23 mouse cellular contexts compared by ENCODE assay signal in genomic region chr11:49264622-49265021, GRCm38 (mm10). TPM values are rescaled to one million over a fixed set of nuclear protein-coding genes. Genes with fewer than 3 reads are reported as not detected.
DNase-seq lines count a peak whose midpoint lies in the region; ATAC-seq and TF ChIP-seq lines count a peak whose summit lies in the region.
"Had no signal": no experiment of that assay in that cellular context is flagged by ENCODE, and none has a peak within 500 bp of the region (broad histone marks: within the 10 kb centered on the region; RNA-seq: fewer than 3 reads in every experiment).

No protein-coding gene starts in this region.

- H3K36me3 ChIP-seq in testis, adult 2 months (ENCODE audit: control insufficient read depth, insufficient read depth, low read length): no peaks in the 10 kb centered on the region
- H3K36me3 ChIP-seq in heart, adult 2 months (ENCODE audit: control insufficient read depth, insufficient read depth, low read length): peaks cover 14% of the 10 kb centered on the region

- intact Hi-C loops in heart, adult 2 months (cut with DNase I): loop anchor here (5.0 kb wide), 1 partner anchor 392 kb away; the partner anchor contains the start of gene Irgm1
- intact Hi-C loops in left cerebral cortex, postnatal 25 days (cut with DNase I): no loop called here

- peak overlapping the region; percentile 34; the same call in 1 of the 2 replicates for H3K27ac ChIP-seq in testis, adult 2 months (ENCODE audit: control insufficient read depth, insufficient read depth, low read depth, low read length)
- H3K27ac ChIP-seq in heart, adult 2 months: no peak overlapping the region
- H3K27ac ChIP-seq: kidney, embryonic 15.5 days; limb, embryonic 13.5 days; liver, embryonic 14.5 days; neural tube, embryonic 12.5 days had no signal

- H3K9ac ChIP-seq in heart, adult 2 months (ENCODE audit: low read depth, low read length): no peak overlapping the region
- H3K9ac ChIP-seq: kidney, embryonic 15.5 days; limb, embryonic 13.5 days; liver, embryonic 14.5 days; neural tube, embryonic 12.5 days had no signal

- H3K27me3 ChIP-seq in testis, adult 2 months (ENCODE audit: control insufficient read depth, insufficient read depth, low read length): no peaks in the 10 kb centered on the region
- H3K27me3 ChIP-seq in heart, adult 2 months (ENCODE audit: control insufficient read depth, insufficient read depth, low read length): no peaks in the 10 kb centered on the region
- H3K27me3 ChIP-seq: kidney, embryonic 15.5 days; limb, embryonic 13.5 days; neural tube, embryonic 12.5 days had no signal

- no peak for TF ChIP-seq CTCF in testis, adult 2 months (IDR thresholded peaks at IDR 0.05; ENCODE audit: control insufficient read depth, insufficient read depth, insufficient replicate concordance, low read depth, low read length)
- no peak for TF ChIP-seq CTCF in heart, adult 2 months (IDR thresholded peaks at IDR 0.05)

- peak overlapping the region; percentile 64 for H3K4me3 ChIP-seq in testis, adult 2 months (ENCODE audit: control insufficient read depth, low read depth, low read length)
- no peak overlapping the region for H3K4me3 ChIP-seq in heart, adult 2 months
- H3K4me3 ChIP-seq: kidney, embryonic 15.5 days; limb, embryonic 13.5 days; neural tube, embryonic 12.5 days had no signal

- peak; percentile 18; the same call in 1 of the 2 replicates for ATAC-seq in frontal cortex, adult (ENCODE audit: low TSS enrichment)

- H3K79me2 ChIP-seq in heart, adult 2 months (replicated peaks; ENCODE audit: control insufficient read depth, insufficient read depth, low read length): peaks cover 4% of the 10 kb centered on the region

- no peak for TF ChIP-seq POLR2A in testis, adult 2 months (IDR thresholded peaks at IDR 0.05; ENCODE audit: control insufficient read depth, low read depth, low read length)
- TF ChIP-seq POLR2A in heart, adult 2 months (IDR thresholded peaks at IDR 0.05; ENCODE audit: insufficient read depth, low read depth, low read length): no peak

- TF ChIP-seq EP300 in heart, adult 2 months (IDR thresholded peaks at IDR 0.05; ENCODE audit: insufficient read depth, low read depth, low read length): no peak

- DNase-seq in frontal cortex, adult 2 months (ENCODE audit: extremely low spot score in 1 of 2, low spot score in 1 of 2): no peak
- DNase-seq in testis, postnatal 14 days (ENCODE audit: low spot score): no peak
- DNase-seq in ZHBTc4 (ENCODE audit: low read depth, low spot score): peak; percentile 51
- peak; percentile 72 for DNase-seq in naive thymus-derived CD4-positive, alpha-beta T cell, adult 2 months (ENCODE audit: low read depth)
- DNase-seq in heart, adult 2 months: no peak
- DNase-seq in left cerebral cortex, postnatal 25 days (ENCODE audit: low spot score in 2 of 2): no peak
- DNase-seq: cerebellum, adult 8-10 months; gastrocnemius, postnatal 25 days; right cerebral cortex, postnatal 4 days had no signal

- WGBS in heart, adult 2 months: 67% methylated on average over 11 of the region's 11 CpGs

- H3K4me1 ChIP-seq in testis, adult 2 months (ENCODE audit: control insufficient read depth, insufficient read depth, low read length): peaks cover 13% of the 10 kb centered on the region
- H3K4me1 ChIP-seq in heart, adult 2 months (ENCODE audit: control insufficient read depth, insufficient read depth, low read length): peaks cover 14% of the 10 kb centered on the region
- H3K4me1 ChIP-seq: limb, embryonic 13.5 days; neural tube, embryonic 12.5 days had no signal

RNA-seq across cellular contexts. Expression of gene Olfr1393, which starts 13.5 kb away (rescaled TPM):
- 0.48 and 0.57 TPM in 2 replicates for polyA plus RNA-seq in frontal cortex, adult 2 months (2012; rRNA removed)
- polyA plus RNA-seq in testis, adult 2 months (2012; rRNA removed): 4.6 and 4.7 TPM in 2 replicates
- under 1 TPM; 0.39 TPM for total RNA-seq in heart, adult 2 months (2021)
- polyA plus RNA-seq in heart, adult 2 months (2012; rRNA removed): 1.8 and 2.1 TPM in 2 replicates
- total RNA-seq in left cerebral cortex, postnatal 25 days (2021): under 1 TPM; 0.23 to 0.34 TPM
- total RNA-seq: layer of hippocampus, postnatal 10 days; monocyte, adult 5-6 weeks had no signal
- polyA plus RNA-seq: forebrain, embryonic 11.5 days; hindbrain, embryonic 11.5 days; kidney, embryonic 15.5 days; limb, embryonic 13.5 days; midbrain, embryonic 11.5 days; neural tube, embryonic 12.5 days had no signal

RNA-seq across cellular contexts. Expression of gene Olfr1392, which starts 20.5 kb away (rescaled TPM):
- 0.11 and 0.18 TPM in 2 replicates for polyA plus RNA-seq in frontal cortex, adult 2 months (2012; rRNA removed)
- polyA plus RNA-seq in testis, adult 2 months (2012; rRNA removed): 2.2 and 2.8 TPM in 2 replicates
- total RNA-seq in heart, adult 2 months (2021): not detected
- 0.08 TPM in 1 of 2 replicates, not detected in the other for polyA plus RNA-seq in heart, adult 2 months (2012; rRNA removed)
- under 1 TPM in 1 of 2 experiments, not detected in 1; 0.14 TPM for total RNA-seq in left cerebral cortex, postnatal 25 days (2021)
- total RNA-seq: gastrocnemius, postnatal 25 days; heart, adult 8-10 months; monocyte, adult 5-6 weeks had no signal
- polyA plus RNA-seq: forebrain, embryonic 11.5 days; heart, embryonic 16.5 days; hindbrain, embryonic 11.5 days; limb, embryonic 13.5 days; midbrain, embryonic 11.5 days; neural tube, embryonic 12.5 days had no signal

RNA-seq across cellular contexts. Expression of gene Mgat1, which starts 20.6 kb away (rescaled TPM):
- 58.5 and 65.0 TPM in 2 replicates for polyA plus RNA-seq in frontal cortex, adult 2 months (2012; rRNA removed)
- polyA plus RNA-seq in testis, adult 2 months (2012; rRNA removed): 13.9 and 16.0 TPM in 2 replicates
- 10 to 100 TPM; 59.2 to 72.3 TPM for total RNA-seq in heart, adult 2 months (2021)
- 74.4 and 86.4 TPM in 2 replicates for polyA plus RNA-seq in heart, adult 2 months (2012; rRNA removed)
- total RNA-seq in left cerebral cortex, postnatal 25 days (2021): 10 to 100 TPM; 69.0 to 79.2 TPM

RNA-seq across cellular contexts. Expression of gene Olfr10, which starts 39.9 kb away (rescaled TPM):
- polyA plus RNA-seq in frontal cortex, adult 2 months (2012; rRNA removed): not detected in 2 replicates
- not detected in 2 replicates for polyA plus RNA-seq in testis, adult 2 months (2012; rRNA removed)
- not detected for total RNA-seq in heart, adult 2 months (2021)
- not detected in 2 replicates for polyA plus RNA-seq in heart, adult 2 months (2012; rRNA removed)
- total RNA-seq in left cerebral cortex, postnatal 25 days (2021): not detected
- total RNA-seq: gastrocnemius, postnatal 25 days; heart, adult 8-10 months; monocyte, adult 5-6 weeks had no signal
- polyA plus RNA-seq: forebrain, embryonic 11.5 days; heart, embryonic 16.5 days; hindbrain, embryonic 11.5 days; kidney, embryonic 15.5 days; large intestine, adult 2 months; limb, embryonic 13.5 days; liver, embryonic 14.5 days; midbrain, embryonic 11.5 days; neural tube, embryonic 12.5 days had no signal

RNA-seq across cellular contexts. Expression of gene Olfr1391, which starts 57.9 kb away (rescaled TPM):
- polyA plus RNA-seq in frontal cortex, adult 2 months (2012; rRNA removed): not detected in 2 replicates
- not detected in 2 replicates for polyA plus RNA-seq in testis, adult 2 months (2012; rRNA removed)
- total RNA-seq in heart, adult 2 months (2021): not detected
- not detected in 2 replicates for polyA plus RNA-seq in heart, adult 2 months (2012; rRNA removed)
- not detected for total RNA-seq in left cerebral cortex, postnatal 25 days (2021)
- total RNA-seq: gastrocnemius, postnatal 25 days; heart, adult 8-10 months; layer of hippocampus, postnatal 10 days; monocyte, adult 5-6 weeks had no signal
- polyA plus RNA-seq: forebrain, embryonic 11.5 days; heart, embryonic 16.5 days; hindbrain, embryonic 11.5 days; kidney, embryonic 15.5 days; large intestine, adult 2 months; limb, embryonic 13.5 days; liver, embryonic 14.5 days; midbrain, embryonic 11.5 days; neural tube, embryonic 12.5 days had no signal

Comparison
In these comparisons a context has a peak if more than half of its experiments do, and no peak if none do; other contexts are left out.
1. DNase-seq: peak in ZHBTc4 (single experiment) and naive thymus-derived CD4-positive, alpha-beta T cell, adult 2 months (single experiment); none in frontal cortex, adult 2 months (0 of 2), testis, postnatal 14 days (single experiment), heart, adult 2 months (0 of 2) and left cerebral cortex, postnatal 25 days (0 of 2).